Mouse (Mus musculus): ENCODE measurements around the gene Cbwd1.

DNA sequence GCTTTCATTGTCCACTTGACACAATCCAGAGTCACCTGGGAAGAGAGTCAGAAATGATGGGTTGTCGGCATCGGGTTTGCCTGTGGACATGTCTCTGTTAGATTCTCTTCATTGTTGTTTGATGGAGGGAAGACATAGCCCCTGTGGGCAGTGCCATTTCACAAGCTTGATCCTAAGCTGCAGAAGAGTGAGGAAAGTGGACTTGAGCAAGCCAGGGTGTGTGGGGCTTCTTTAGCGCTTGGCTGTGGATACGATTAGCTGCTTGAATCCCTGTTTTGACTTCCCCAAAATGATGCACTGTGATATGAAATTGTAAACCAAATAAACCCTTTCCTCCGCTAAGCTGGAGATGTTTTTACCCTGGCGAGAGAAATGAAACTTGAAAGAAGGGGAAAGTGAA, 40.6 kb upstream of the Cbwd1 start:
- TF ChIP-seq CTCF (IDR thresholded peaks at IDR 0.05; ENCODE audit: low read depth) = no peak
- TF ChIP-seq EP300 (IDR thresholded peaks at IDR 0.05; ENCODE audit: low read depth) = no peak
